Mouse (Mus musculus) Patski (cell line): ENCODE measurements around the gene Trappc12. TPM values are rescaled to one million over a fixed set of nuclear protein-coding genes. Genes with fewer than 3 reads are reported as not detected.

Source experiments
- ATAC-seq: fragments of 100-300 bp; one replicate; pipeline ENCODE4 v1.8.0; 2021
- CTCF ChIA-PET: fragments of 350-600 bp; sonication (Branson Sonifier 250); formaldehyde crosslinking; loops from one replicate; lab custom pipeline; 2022; ENCODE audit warnings: inconsistent platforms; lab: Charles Lee
- POLR2A ChIA-PET: fragments of 350-600 bp; sonication (Branson Sonifier 250); formaldehyde crosslinking; loops from one replicate; lab custom pipeline; 2022; ENCODE audit warnings: antibody characterized with exemption, inconsistent platforms; lab: Charles Lee
- DNase-seq: peaks from one replicate; pipeline ENCODE4 v3.0.0-alpha.2; 2011; ENCODE audit warnings: low read depth, low spot score
- H3K27me3 ChIP-seq: fragments of 371-371 bp; one replicate; pipeline ENCODE4 v1.5.1; 2021
- CTCF ChIP-seq: fragments of 100-300 bp; IDR thresholded peaks from one replicate; pipeline ENCODE4 v1.5.1; 2021
- in situ Hi-C: fragments of 300-500 bp; cut with MboI; formaldehyde crosslinking; loops from 3 replicates; pipeline ENCODE4 v1.11.1; 2018; ENCODE audit warnings: low pct_unique_long_range_greater_than_20kb, mixed read lengths
- polyA plus RNA-seq: library from polyadenylated mRNA; unstranded; gene quantifications from one replicate; pipeline ENCODE4 v1.2.3, GENCODE M21; 2021

Gene Trappc12
- polyA plus RNA-seq, 1 experiment from 2014 or later = 25.6 TPM

GRCm38 (mm10) chr12:28688996-28689395, 61.3 kb downstream of the Trappc12 start:
- CTCF ChIA-PET = no interaction called here
- DNase-seq (no peak), ATAC-seq (peak; percentile 12)
- in situ Hi-C loops = no loop called here
- no peak for TF ChIP-seq CTCF
- POLR2A ChIA-PET = no interaction called here
- no peaks in the 10 kb centered on the region for H3K27me3 ChIP-seq

- in situ Hi-C loops = no loop called here
- ChIA-PET POLR2A (interaction anchor here (0.9 kb wide), 1 partner anchor 90 kb away, joined by 4 read pairs; no protein-coding TSS in a partner anchor), CTCF (interaction anchor here (1.1 to 1.7 kb wide), 2 partner anchors 14 to 75 kb away, joined by 3 to 5 read pairs; no protein-coding TSS in a partner anchor)
- TF ChIP-seq CTCF = no peak
- no peak for DNase-seq
- no peaks in the 10 kb centered on the region for H3K27me3 ChIP-seq
- ATAC-seq = no peak
These were observed 63.9 kb downstream of the Trappc12 start for GRCm38 (mm10) chr12:28686199-28686879.

- DNase-seq (no peak), ATAC-seq (no peak)
- no peak for TF ChIP-seq CTCF
- POLR2A ChIA-PET = interaction anchor here (0.9 kb wide), 1 partner anchor 91 kb away, joined by 4 read pairs; no protein-coding TSS in a partner anchor
- CTCF ChIA-PET = interaction anchor here (1.1 to 1.7 kb wide), 2 partner anchors 15 to 75 kb away, joined by 3 to 5 read pairs; no protein-coding TSS in a partner anchor
- no peaks in the 10 kb centered on the region for H3K27me3 ChIP-seq
- in situ Hi-C loops = no loop called here
These were observed 64.5 kb downstream of the Trappc12 start for GRCm38 (mm10) chr12:28685771-28686170.

GRCm38 (mm10) chr12:28684674-28685073, 65.6 kb downstream of the Trappc12 start:
- in situ Hi-C loops = no loop called here
- H3K27me3 ChIP-seq = no peaks in the 10 kb centered on the region
- ChIA-PET POLR2A (no interaction called here), CTCF (no interaction called here)
- ATAC-seq (no peak), DNase-seq (no peak)
- no peak for TF ChIP-seq CTCF

- peak; percentile 31 for ATAC-seq
- CTCF ChIA-PET = interaction anchor here (2.4 kb wide), 1 partner anchor 24 kb away, joined by 8 read pairs; no protein-coding TSS in a partner anchor
These were observed 74.4 kb downstream of the Trappc12 start for GRCm38 (mm10) chr12:28675925-28676209.

GRCm38 (mm10) chr12:28675121-28675924, 74.9 kb downstream of the Trappc12 start, which contains the start of gene Adi1:
Gene Adi1 (plus strand): TSS chr12:28675231.
- TF ChIP-seq CTCF = no peak

More at GRCm38 (mm10) chr12:28675925-28676209, 74.4 kb downstream of the Trappc12 start:
- H3K27me3 ChIP-seq = no peaks in the 10 kb centered on the region
- POLR2A ChIA-PET = no interaction called here
- no peak for TF ChIP-seq CTCF
- DNase-seq = no peak
- in situ Hi-C loops = no loop called here

GRCm38 (mm10) chr12:28674038-28674720, 76.1 kb downstream of the Trappc12 start:
- DNase-seq (no peak), ATAC-seq (no peak)
- CTCF ChIA-PET = interaction anchor here (1.0 to 2.4 kb wide), 3 partner anchors 8 to 26 kb away, joined by 3 to 8 read pairs (median 4); partner anchors contain the start of gene Rnaseh1
- in situ Hi-C loops = no loop called here
- no peaks in the 10 kb centered on the region for H3K27me3 ChIP-seq
- POLR2A ChIA-PET = interaction anchor here (1.3 kb wide), 1 partner anchor 38 kb away, joined by 4 read pairs; the partner anchor contains the start of gene Rps7
- TF ChIP-seq CTCF = no peak

More at GRCm38 (mm10) chr12:28675121-28675924, 74.9 kb downstream of the Trappc12 start, which contains the start of gene Adi1:
- peak; percentile 66 for DNase-seq
- peak; percentile 90 for ATAC-seq
- no peaks in the 10 kb centered on the region for H3K27me3 ChIP-seq
- in situ Hi-C loops = no loop called here
- POLR2A ChIA-PET = interaction anchor here (1.3 kb wide), 1 partner anchor 39 kb away, joined by 4 read pairs; the partner anchor contains the start of gene Rps7
- CTCF ChIA-PET = interaction anchor here (1.2 to 2.4 kb wide), 2 partner anchors 10 to 25 kb away, joined by 4 to 8 read pairs; no protein-coding TSS in a partner anchor

GRCm38 (mm10) chr12:28667287-28667686, 83.0 kb downstream of the Trappc12 start:
- no peaks in the 10 kb centered on the region for H3K27me3 ChIP-seq
- TF ChIP-seq CTCF = no peak
- POLR2A ChIA-PET = no interaction called here
- no peak for ATAC-seq
- in situ Hi-C loops = no loop called here
- CTCF ChIA-PET = no interaction called here
- DNase-seq = no peak

GRCm38 (mm10) chr12:28666734-28667133, 83.5 kb downstream of the Trappc12 start:
- DNase-seq (no peak), ATAC-seq (no peak)
- no peaks in the 10 kb centered on the region for H3K27me3 ChIP-seq
- no peak for TF ChIP-seq CTCF
- ChIA-PET CTCF (interaction anchor here (1.5 to 1.7 kb wide), 2 partner anchors 8 to 13 kb away, joined by 4 to 6 read pairs; partner anchors contain the start of gene Adi1), POLR2A (no interaction called here)
- in situ Hi-C loops = no loop called here

GRCm38 (mm10) chr12:28662628-28663027, 87.6 kb downstream of the Trappc12 start:
- in situ Hi-C loops = no loop called here
- TF ChIP-seq CTCF = no peak

More at GRCm38 (mm10) chr12:28662628-28663027, 87.6 kb downstream of the Trappc12 start:
- ChIA-PET POLR2A (interaction anchor here (0.6 kb wide), 1 partner anchor 20 kb away, joined by 3 read pairs; no protein-coding TSS in a partner anchor), CTCF (no interaction called here)
- ATAC-seq = no peak
- H3K27me3 ChIP-seq = no peaks in the 10 kb centered on the region
- DNase-seq = no peak
